Mouse (Mus musculus) thymus, postnatal 0 days (tissue): Measurements from ENCODE around the gene Prkcq. TPM values are rescaled to one million over a fixed set of nuclear protein-coding genes. Genes with fewer than 3 reads are reported as not detected.

Source experiments
- DNase-seq: peaks from one replicate; pipeline ENCODE4 v3.0.0-alpha.2; 2015; ENCODE audit warnings: low spot score
- polyA plus RNA-seq: library from polyadenylated mRNA; unstranded; fragments of >200 nt; fragmentation: Nextera tagmentation; extraction: Ambion mirVana; gene quantifications from 2 replicates; pipeline ENCODE4 v1.2.1, GENCODE M21; 2015

Prkcq gene
- polyA plus RNA-seq, 1 experiment from 2014 or later: 63.1 TPM

- peak; percentile 59 for DNase-seq
These were observed 46.2 kb downstream of the Prkcq start for GRCm38 (mm10) chr2:11218122-11218521.

- no peak for DNase-seq
These were observed 47.4 kb downstream of the Prkcq start for GRCm38 (mm10) chr2:11219262-11219661.

GRCm38 (mm10) chr2:11224808-11225484, 53.0 kb downstream of the Prkcq start:
- DNase-seq: no peak

- no peak for DNase-seq
These were observed 53.6 kb downstream of the Prkcq start for GRCm38 (mm10) chr2:11225485-11225876.

GRCm38 (mm10) chr2:11226555-11226954, 54.6 kb downstream of the Prkcq start:
- no peak for DNase-seq

- no peak for DNase-seq
These were observed 57.2 kb downstream of the Prkcq start for GRCm38 (mm10) chr2:11229126-11229525.

- DNase-seq: no peak
These were observed 59.2 kb downstream of the Prkcq start for GRCm38 (mm10) chr2:11231118-11231517.

- no peak for DNase-seq
These were observed 60.1 kb downstream of the Prkcq start for GRCm38 (mm10) chr2:11231988-11232387.

- no peak for DNase-seq
These were observed 66.3 kb downstream of the Prkcq start for GRCm38 (mm10) chr2:11238254-11238653.

GRCm38 (mm10) chr2:11239523-11239922, 67.6 kb downstream of the Prkcq start:
- no peak for DNase-seq

GRCm38 (mm10) chr2:11245926-11246325, 74.0 kb downstream of the Prkcq start:
- DNase-seq: no peak

- DNase-seq: peak; percentile 70
These were observed 82.0 kb downstream of the Prkcq start for GRCm38 (mm10) chr2:11253945-11254344.

- DNase-seq: no peak
These were observed 82.5 kb downstream of the Prkcq start for GRCm38 (mm10) chr2:11254446-11254845.

GRCm38 (mm10) chr2:11257260-11257850, 85.4 kb downstream of the Prkcq start:
- DNase-seq: no peak

- no peak for DNase-seq
These were observed 86.3 kb downstream of the Prkcq start for GRCm38 (mm10) chr2:11258181-11258580.

- peak; percentile 14 for DNase-seq
These were observed 87.5 kb downstream of the Prkcq start for GRCm38 (mm10) chr2:11259361-11259760.

- DNase-seq: no peak
These were observed 92.9 kb downstream of the Prkcq start for GRCm38 (mm10) chr2:11264836-11265235.

GRCm38 (mm10) chr2:11265455-11265854, 93.5 kb downstream of the Prkcq start:
- DNase-seq: no peak

- peak; percentile 53 for DNase-seq
These were observed 94.4 kb downstream of the Prkcq start for GRCm38 (mm10) chr2:11266294-11266693.

GRCm38 (mm10) chr2:11278965-11279364, 107.1 kb downstream of the Prkcq start:
- DNase-seq: no peak

GRCm38 (mm10) chr2:11280247-11280646, 108.3 kb downstream of the Prkcq start:
- no peak for DNase-seq

GRCm38 (mm10) chr2:11287834-11288530, 116.1 kb downstream of the Prkcq start:
- DNase-seq: no peak

GRCm38 (mm10) chr2:11288531-11288846, 116.6 kb downstream of the Prkcq start:
- peak; percentile 84 for DNase-seq
